Mouse (Mus musculus) layer of hippocampus, adult 11-12 months (tissue): ENCODE results near the gene Nthl1.
"Not testable (repeated sequence)": the region's sequence is repeated elsewhere in the genome, so short reads cannot be mapped to it uniquely, and the experiment has no call there.

Experiments
- DNase-seq: peaks from one replicate; pipeline ENCODE4 v3.0.0; 2022; ENCODE audit warnings: low spot score

Gene Nthl1

GRCm38 (mm10) chr17:24650070-24650616 is 17.7 kb downstream of the Nthl1 start, which contains the start of gene Slc9a3r2:
TSS of gene Slc9a3r2 (minus strand) at chr17:24650327.
- DNase-seq = no peak

GRCm38 (mm10) chr17:24650766-24651165 is 18.3 kb downstream of the Nthl1 start:
- DNase-seq = no peak

GRCm38 (mm10) chr17:24651835-24652234 is 19.4 kb downstream of the Nthl1 start:
- no peak for DNase-seq

- peak; percentile 66 for DNase-seq
These were observed 21.7 kb downstream of the Nthl1 start for GRCm38 (mm10) chr17:24653967-24654710.

- no peak for DNase-seq
These were observed 22.5 kb downstream of the Nthl1 start for GRCm38 (mm10) chr17:24654969-24655368.

GRCm38 (mm10) chr17:24658017-24658758 is 25.7 kb downstream of the Nthl1 start, which contains the start of gene Npw:
TSS of gene Npw (minus strand) at chr17:24658457.
- no peak for DNase-seq

GRCm38 (mm10) chr17:24667011-24667410 is 34.5 kb downstream of the Nthl1 start:
- DNase-seq = not testable (repeated sequence)

GRCm38 (mm10) chr17:24667416-24667815 is 34.9 kb downstream of the Nthl1 start:
- DNase-seq = peak; percentile 59

- not testable (repeated sequence) for DNase-seq
These were observed 36.7 kb downstream of the Nthl1 start for GRCm38 (mm10) chr17:24669214-24669544.

GRCm38 (mm10) chr17:24669545-24670245 is 37.2 kb downstream of the Nthl1 start, which contains the start of gene Zfp598:
TSS of gene Zfp598 (plus strand) at chr17:24669687.
- peak; percentile 94 for DNase-seq

- no peak for DNase-seq
These were observed 37.9 kb downstream of the Nthl1 start for GRCm38 (mm10) chr17:24670246-24670844.

GRCm38 (mm10) chr17:24671346-24671745 is 38.9 kb downstream of the Nthl1 start:
- no peak for DNase-seq

GRCm38 (mm10) chr17:24672141-24672540 is 39.7 kb downstream of the Nthl1 start:
- DNase-seq = no peak

GRCm38 (mm10) chr17:24674277-24674676 is 41.8 kb downstream of the Nthl1 start:
- DNase-seq = peak; percentile 47

GRCm38 (mm10) chr17:24676187-24676586 is 43.7 kb downstream of the Nthl1 start:
- peak; percentile 81 for DNase-seq

GRCm38 (mm10) chr17:24676877-24677276 is 44.4 kb downstream of the Nthl1 start:
- DNase-seq = no peak

- no peak for DNase-seq
These were observed 45.1 kb downstream of the Nthl1 start for GRCm38 (mm10) chr17:24677500-24678080.

GRCm38 (mm10) chr17:24686514-24686913 is 54.0 kb downstream of the Nthl1 start:
- DNase-seq = no peak

GRCm38 (mm10) chr17:24687146-24687595 is 54.7 kb downstream of the Nthl1 start:
- no peak for DNase-seq

GRCm38 (mm10) chr17:24687599-24687998 is 55.1 kb downstream of the Nthl1 start:
- no peak for DNase-seq
